Mouse (Mus musculus): ENCODE results near the gene Vmn2r82.
"Not testable (repeated sequence)": the region's sequence is repeated elsewhere in the genome, so short reads cannot be mapped to it uniquely, and the experiment has no call there.

The Vmn2r82 gene

DNA sequence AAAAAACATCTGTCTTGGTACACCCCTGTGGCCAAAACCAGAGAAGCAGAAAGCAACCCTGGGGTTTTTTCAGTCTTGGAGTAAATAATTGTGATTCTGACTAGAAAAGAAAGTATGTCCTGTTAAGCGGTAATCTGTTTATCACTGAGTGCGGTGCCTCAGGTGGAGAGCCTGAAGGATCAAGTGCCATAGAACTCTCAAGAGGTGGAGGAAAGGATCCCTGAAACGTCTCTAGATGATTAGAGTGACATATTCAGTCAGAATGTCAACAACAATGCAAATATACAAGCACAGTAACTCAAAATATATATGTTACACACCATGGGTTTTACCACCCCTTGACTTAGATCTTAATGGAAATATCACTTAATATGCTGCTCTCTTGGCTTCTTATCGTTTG lies at the start of gene Vmn2r82:
Vmn2r82 (plus strand) TSS at position 301 of the 400 bp plus-strand sequence.
- not testable (repeated sequence) for DNase-seq (ENCODE audit: low spot score)

DNA sequence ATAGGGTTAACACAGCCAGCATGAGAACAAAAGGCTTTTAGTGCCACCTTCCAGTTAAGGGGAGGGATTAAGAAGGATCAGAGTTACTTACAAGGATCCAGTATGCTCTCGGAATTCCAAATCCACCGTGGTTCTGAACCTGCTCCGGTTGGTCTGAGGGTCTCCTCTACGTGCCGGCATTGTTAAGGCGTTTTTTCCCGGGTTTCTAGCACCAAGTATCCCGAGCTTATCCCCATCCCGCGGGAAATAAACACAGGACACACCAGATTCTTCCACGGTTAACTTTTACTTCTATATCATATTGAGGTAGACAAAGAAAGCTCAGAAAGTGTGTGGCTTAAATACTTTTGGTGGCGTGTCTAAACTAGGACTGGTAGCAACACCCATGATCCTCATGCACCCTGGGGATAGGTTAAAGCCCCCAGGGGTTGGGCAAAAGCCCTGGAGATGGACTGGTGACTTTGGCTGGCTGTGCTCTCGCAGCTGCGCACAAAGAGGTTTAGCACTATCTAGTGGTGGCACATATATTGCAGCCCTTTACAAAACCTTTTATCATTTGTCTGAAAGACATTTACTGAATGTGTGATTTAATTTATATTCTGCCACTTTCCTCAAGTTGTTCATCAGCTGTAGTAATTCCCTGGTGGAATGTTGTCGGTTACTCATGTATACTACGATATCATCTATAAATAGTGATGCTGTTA lies 34.1 kb upstream of the Vmn2r82 start:
- not testable (repeated sequence) for DNase-seq (ENCODE audit: low spot score)

DNA sequence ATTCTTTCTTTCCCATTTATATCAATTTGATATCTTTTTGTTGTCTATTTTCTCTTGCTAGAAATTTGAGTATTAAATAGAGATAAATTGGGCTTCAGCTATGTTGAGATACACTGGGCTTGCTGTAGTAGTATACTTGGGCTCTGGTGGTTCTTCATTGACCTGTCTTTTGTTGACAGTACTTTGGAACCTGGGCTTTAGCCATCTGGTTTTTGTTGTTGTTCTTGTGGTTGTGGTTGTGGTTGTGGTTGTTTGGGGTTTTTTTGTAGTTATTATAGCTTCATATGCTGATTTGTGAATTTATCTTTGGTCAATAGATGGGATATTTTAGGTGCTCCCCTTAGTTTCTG lies 33.6 kb upstream of the Vmn2r82 start:
- DNase-seq (ENCODE audit: low spot score): no peak

DNA sequence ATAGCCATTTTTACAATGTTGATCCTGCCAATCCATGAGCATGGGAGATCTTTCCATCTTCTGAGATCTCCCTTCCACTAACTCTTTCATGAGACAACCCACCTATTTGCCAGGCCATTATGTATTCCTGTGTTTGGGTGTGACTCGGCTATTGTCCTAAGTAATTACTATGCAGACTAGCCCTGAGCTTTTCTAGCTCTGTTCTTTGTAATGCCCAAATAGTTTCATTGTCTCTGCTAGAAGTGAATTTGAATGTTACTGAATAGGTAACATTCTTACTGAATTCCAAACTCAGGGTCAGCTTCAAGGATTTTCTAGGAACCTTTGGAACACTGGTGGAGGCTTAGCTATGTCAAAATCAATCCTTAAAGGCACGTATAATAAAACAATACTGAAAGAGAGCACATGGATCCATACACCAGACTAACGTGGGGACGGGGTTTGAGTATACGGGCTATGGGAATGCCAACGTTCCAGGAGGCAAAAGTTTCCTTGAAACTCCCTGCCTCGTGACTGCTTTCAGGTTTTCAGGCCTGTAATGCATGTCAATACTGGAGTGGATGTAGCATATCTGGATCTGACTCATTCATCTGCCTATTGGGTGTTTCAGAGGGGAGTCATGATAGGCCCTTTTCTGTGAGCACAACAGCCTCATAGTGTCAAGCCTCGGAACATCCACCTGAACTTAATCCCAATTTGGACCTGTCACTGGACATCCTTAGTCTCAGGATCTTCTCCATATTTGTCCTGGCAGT lies 43.8 kb downstream of the Vmn2r82 start:
- DNase-seq (ENCODE audit: low spot score): not testable (repeated sequence)

DNA sequence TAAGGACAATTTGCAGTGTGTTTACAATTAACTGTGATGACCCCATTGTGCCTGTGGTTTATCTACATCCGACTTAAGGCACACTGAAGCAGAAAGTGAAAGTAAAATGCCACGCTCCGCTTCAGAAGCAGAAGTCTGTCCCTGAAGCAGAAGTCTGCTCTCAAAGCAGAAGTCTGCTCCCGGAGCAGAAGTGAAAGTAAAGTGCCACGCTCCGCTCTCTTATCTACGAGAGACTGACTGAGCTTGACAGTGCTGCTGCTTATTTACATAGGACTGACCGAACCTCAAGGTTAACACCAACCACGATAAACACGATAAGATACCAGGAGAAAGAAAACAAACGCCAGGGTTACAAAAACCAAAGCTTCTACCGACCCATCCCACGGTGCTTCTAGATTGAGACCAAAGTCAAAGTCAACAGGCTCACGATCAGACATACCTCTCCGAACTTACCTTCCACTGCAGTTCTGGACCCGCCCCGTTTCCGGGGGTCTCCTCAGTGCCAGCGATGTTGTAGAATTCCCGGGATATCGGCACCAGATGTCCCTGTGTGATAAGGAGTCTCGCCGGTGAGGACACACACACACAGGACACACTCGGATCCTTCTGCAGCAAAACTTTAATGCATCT lies 60.9 kb downstream of the Vmn2r82 start:
- peak; percentile 7 for DNase-seq (ENCODE audit: low spot score)

DNA sequence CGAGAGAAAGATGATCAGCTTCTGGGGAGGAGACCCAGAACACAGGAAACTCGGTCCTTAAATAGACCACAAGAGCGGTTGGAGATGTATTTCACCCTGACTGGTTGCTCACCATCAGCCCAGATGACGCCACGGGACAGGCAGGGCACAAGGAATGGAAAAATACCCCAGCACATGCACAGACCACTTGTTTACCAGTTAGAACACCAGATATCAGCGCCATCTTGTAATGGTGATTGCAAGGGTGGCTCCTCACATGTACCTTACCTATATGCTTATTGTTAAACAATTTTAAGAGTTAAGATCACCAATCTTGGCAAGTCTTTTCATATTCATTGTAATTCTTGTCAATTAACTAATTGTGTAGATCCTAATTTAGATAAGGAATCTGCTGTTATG lies 61.5 kb downstream of the Vmn2r82 start:
- DNase-seq (ENCODE audit: low spot score): not testable (repeated sequence)

DNA sequence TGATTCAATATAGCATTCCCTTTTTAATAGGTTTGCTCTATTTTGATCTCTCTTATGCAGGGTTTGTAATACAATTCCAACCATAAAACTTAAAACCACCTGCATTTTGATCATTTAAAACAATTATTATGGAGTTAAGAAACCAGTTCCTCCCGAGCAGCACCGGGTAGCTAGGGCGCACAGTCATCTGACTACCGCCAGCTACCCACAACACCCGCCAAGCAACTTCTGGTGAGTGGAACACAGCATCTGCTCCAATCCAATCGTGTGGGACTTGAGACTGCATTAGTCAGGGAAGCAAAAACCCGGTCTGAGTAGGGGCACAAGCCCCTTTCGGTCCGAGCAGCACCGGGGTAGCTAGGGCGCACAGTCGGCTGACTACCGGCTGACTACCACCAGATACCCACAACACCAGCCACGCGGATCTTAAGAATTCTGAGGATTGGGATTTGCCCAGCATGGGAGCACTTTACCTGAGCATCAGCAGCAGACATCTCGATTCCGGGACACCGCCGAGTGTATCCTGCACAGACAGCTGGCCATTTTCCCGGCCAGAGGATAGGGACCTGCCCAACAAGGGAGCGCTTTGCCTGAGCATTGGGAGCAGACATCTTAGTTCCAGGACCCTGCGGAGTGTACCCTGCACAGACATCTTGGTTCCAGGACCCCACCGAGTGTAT lies 79.0 kb downstream of the Vmn2r82 start:
- DNase-seq (ENCODE audit: low spot score): not testable (repeated sequence)

Measured in ovary, postnatal 36 days (tissue).